Mouse (Mus musculus): ENCODE data around the gene Sh3kbp1.
A peak's percentile ranks its signal among the peaks of the same experiment; 100 is the strongest.
"Not testable (repeated sequence)": the region's sequence is repeated elsewhere in the genome, so short reads cannot be mapped to it uniquely, and the experiment has no call there.

The Sh3kbp1 gene

DNA sequence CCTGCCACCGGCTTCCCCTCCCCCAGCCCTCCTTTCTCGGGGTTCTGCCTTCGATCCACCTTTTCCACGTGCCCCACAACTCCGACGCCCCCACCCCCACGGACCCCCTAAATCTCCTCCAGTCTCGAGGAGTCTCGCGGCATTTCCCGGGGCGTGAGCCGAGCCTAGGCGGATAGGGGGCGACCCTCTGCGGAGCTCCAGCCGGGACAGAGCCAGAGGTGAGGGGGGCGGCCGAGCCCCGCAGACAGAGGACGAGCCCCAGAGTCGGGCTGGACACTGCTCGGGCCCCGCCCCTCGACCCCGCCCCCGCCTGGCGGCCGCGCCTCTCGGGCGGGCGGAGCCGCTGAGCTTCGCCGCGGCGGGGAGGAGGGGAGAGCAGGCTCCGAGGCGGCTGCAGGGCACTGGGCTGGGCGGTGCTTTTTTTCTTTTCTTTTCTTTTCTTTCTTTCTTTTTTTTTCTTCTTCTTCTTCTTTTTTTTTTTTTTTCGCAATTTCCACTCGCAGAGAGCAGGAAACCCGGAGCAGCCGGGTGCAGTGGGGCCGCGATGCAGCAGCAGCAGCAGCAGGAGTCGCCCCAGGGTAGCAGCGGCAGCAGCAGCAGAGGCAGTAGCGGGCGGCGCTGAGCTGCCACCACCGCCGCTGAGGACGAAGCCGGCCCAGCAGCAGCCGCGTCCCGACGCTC lies at the start of gene Sh3kbp1:
TSS of gene Sh3kbp1 (plus strand) at position 366 of the 681 bp plus-strand sequence.
- peak; percentile 46 to 51 for DNase-seq (ENCODE audit: low spot score in 2 of 2)

DNA sequence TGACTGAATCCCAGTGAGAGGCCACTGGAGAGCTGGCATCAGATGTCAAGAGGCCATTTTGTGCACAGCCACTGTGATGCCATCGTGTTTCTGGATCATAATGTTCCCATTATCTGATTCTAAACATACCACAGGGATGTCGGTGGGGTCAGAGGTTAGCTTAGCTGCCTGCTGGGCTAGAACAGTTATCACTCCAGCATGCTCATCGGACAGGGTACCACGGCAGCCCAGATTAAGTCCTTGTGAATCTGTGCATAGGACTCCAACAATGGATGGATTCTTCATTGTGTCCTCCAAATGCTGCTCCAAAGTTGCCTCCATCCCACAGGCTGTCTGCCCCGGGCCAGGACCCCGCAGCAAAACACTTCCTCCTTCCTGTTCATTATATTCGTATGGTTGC lies 42.3 kb upstream of the Sh3kbp1 start:
- not testable (repeated sequence) for DNase-seq (ENCODE audit: low spot score in 2 of 2)

DNA sequence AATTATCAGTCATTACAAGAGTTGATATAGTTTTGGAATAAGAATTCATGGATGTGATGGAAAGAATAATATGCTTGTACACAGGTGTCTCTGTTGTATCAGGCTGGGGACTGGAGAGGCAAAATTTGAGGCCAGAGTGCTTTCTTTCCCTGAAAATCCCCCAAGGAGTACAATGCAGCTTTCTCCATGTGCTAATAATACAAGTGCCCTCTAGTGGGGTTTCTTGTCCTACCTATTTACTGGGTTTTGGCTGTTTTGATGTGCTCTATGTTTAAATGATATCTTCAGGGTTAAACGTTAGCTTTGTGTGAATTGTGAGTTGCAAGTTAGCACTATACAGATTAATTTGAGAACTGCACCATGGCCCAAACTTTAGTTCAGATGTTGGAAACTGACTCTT lies 35.4 kb upstream of the Sh3kbp1 start:
- DNase-seq (ENCODE audit: low spot score in 2 of 2), result no peak

DNA sequence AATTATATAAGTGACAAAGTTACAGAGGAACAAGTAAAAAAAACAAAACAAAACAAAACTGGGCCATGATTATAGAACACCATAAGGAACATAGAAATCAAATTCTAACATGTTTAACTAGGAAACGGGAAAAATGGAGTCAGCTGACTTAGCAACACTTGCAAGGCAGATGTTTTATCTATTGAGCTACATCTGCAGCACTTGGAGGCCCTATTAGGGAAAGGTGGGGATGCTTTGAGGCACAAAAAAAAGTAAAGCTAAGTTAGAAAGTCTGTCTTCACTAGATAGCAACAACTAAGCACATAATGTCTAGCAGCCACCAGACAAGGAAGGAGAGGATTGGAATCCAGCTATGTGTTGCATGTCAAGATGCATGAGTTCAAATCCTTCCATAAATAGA lies 29.6 kb upstream of the Sh3kbp1 start:
- DNase-seq (ENCODE audit: low spot score in 2 of 2), result no peak

DNA sequence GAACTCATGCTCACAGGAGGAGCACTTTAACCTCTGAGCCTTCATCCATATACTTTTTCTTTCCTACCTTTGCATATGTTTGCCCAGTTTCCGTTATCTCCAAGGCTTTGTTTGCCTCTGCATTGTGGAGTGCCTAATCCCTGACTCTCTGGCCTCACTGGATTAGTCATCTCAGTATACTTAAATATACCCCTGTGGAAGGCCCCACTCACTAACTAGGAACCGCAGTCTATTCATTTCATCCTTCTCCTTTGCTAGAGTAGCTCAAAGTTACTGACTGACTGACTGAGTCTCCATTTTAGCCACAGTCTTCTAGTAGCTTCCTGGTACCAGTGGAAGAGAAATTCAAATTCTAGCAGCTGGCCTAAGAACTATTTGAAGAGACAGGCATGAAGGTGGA lies 22.2 kb upstream of the Sh3kbp1 start:
- DNase-seq (ENCODE audit: low spot score in 2 of 2), result no peak

DNA sequence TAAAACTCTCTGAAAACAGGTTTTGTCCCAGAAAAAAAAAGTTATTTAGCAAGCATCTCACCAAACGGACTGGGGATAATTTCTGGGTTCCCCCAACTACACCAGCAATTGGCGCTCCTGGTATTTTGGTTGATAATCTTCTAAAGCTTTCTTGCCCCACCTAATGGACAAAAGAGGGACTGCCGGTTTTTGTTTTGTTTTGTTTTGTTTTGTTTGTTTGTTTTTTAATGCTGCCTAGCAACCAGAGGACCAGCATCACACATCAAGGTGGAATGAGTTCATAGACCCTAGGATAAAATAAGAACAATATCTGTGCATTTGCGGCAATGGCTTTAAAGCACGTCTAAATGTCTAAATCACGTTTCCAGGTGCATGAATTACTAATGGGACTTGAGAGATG lies 20.1 kb upstream of the Sh3kbp1 start:
- no peak for DNase-seq (ENCODE audit: low spot score in 2 of 2)

DNA sequence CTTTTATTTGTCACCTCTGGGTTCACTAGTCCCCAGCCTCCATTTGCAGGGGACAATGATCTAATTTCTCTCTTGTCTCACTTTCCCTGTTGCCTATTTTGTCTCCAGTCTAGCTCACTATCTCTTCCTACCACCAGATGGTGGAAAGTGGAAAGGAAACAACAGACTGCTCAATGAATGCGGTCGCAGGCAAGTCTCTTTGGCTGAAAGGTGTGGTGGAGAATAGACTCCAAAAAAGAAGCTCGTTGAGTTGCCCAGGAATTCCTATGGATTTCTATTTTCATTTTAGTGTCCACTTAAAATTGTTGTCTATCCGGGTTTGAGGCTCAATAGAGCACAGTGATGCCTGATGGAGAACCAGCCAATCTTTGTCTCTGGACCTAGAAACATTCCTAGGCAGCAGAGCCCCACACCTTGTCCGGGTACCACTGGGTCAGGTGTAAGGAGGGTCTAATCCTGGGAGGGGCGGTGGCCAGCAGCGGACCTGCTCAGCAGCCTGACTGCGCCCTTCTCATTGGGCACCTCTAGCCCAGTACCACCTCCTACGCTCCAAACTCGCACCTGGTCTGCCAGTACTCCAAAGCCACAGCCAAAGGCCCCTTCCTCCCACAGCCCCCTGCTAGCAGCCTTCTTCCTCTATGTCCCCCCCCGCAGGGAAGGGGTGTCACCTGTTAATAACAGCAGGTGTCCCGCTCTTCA lies 715 bp upstream of the Sh3kbp1 start:
- no peak for DNase-seq (ENCODE audit: low spot score in 2 of 2)

DNA sequence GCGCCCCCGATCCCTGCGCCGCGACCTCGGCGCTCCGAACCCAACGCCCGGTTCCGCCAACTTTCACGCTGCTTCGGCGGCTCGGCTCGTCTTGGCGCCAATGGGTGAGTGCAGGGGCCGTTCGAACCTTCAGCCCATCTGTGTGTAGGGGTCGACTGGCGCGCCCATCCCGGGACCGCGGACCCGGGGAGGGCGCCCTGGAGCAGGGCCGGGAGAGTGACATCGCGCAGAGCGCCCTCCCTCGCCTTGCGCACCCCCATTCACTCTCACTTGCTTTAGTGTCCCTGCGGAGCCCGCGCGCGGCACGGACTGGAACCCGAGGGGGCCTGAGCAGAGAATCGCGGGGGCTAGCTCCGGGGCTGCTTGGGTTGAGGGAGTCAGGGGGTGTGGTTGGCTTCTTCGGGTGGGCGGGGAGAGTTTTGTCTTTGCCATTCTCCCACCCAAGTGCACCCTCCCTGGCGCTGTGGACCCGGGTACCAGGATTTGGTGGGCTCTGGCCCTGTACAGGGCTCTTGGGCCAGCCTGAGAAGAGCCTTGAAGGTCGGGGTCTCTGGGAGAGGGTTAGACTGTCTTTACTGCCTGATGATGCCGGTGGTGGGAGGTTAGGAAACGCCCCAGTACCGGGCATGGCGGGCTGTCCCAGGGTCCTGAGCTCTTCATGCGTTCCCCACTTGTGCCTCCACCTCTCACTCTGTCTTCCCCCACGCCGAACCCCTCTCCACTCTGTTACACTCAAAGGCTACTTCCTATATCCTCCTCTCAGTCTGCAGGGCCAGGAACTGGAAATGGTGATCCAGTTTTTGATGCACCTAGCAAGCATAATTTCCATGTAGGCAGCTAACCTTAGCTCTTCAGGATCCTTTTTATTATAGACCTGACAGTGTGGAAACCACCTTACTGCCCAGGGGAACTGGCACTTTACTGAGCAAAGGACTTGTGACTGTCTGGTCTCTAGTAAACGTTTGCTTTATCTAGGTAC lies 805 bp downstream of the Sh3kbp1 start:
- DNase-seq (ENCODE audit: low spot score in 2 of 2), result peak; percentile 2 to 5

DNA sequence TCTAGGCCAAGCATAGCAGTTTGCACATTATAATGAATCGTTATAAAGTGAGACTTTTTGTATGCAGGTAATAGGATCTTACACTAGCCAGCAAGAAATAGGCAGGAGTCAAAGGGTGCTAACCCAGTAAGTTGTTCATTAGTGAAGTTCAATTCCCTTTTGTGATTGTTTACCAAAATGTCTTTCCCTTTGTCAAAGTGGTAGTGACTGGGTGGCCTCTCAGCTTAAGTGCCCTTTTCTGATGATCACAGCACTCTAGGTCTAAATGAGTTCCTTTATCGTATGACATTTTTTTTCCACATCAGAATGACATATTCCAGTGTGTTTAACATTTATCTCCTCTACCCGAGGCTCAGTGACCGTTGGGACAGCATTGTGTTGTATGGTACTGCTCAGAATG lies 1.6 kb downstream of the Sh3kbp1 start:
- DNase-seq (ENCODE audit: low spot score in 2 of 2), result no peak

DNA sequence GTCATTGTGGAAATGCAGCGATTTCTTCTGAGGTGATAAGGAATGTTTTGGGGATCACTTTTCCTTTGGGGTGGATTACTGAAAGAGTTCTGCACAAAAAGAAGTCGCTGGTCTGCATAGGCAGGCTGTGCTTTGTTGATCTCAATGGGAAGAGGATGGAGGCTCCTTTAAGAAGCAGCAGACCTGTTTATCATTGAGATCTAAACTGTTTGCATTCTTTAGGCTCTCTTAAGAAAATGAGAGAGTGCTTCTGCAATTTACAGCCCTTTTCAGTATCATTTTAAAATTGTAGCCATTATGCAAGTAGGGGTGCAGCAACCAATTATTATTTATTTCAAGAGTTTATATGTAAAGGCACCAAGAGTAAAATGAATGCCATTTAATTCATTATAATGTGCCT lies 2.1 kb downstream of the Sh3kbp1 start:
- DNase-seq (ENCODE audit: low spot score in 2 of 2), result no peak

DNA sequence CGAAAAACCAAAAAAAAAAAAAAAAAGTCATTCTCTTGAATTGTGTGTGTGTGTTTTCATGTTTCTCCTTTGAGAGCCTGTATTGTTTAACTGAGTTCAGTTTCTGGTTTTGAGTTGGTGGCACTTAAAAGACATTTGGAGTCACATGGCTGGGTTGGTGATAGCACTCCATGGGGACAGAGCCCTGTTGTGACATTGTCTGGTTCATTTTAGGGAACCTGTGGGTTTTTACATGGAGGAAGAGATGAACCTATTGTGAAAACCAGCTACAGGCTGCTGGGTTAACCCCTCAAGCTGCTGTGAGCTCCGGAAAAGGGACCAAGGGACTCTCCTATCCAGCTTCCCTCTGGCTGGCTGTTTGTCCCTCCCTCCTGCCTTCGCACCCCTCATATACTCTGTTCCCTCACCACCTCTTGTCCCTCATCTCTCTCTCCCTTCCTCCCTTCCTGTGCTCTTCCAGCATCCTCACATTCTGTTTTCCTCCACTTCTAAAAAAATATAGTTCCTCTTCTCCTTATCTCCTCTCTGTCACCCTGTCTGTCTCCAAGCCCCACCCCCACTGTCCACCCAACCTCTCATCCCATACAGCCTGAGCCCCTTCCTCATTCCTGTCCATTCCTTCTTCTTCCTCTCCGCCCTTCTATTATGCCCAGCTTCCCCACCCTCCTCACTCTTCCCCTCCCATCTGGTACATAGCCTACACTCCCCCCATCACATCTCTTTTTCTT lies 11.6 kb downstream of the Sh3kbp1 start:
- DNase-seq (ENCODE audit: low spot score in 2 of 2), result no peak

DNA sequence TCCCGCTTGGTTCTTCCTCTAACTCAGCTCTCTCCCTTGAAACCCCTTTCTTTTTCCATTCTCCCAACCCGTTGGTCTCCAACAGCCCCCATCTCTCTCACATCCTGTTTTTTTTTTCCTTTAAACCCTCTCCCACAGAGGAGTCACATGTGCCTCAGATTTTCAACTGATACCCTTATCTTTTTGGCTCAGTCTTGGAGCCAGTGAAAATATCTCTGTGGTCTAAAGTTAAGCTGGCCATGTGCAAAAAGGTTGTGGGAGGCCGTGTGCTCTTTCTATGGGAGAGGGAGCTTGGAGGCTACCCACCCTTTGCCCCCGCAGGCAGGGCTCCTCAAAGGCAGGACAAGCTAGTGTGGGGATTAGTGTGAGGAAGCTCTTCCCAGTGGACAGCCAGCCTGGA lies 12.9 kb downstream of the Sh3kbp1 start:
- no peak for DNase-seq (ENCODE audit: low spot score in 2 of 2)

DNA sequence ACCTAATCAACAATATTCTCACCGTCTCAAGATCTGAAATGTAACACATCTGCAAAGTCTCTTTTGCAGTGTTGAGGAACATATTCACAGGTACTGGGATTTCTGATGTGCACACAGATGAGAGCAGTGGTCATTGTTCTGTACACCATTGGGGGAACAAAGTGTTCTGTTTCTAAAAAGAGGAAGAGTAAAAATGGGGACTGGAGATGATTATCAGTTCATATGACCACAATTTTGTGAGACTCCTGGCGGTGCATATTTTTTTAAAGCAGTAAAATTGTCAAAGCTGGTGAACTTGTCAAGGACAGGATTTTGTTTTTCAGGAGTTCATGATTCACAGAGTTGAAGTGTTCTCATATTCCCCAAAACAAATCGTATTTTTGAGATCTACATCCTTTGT lies 18.2 kb downstream of the Sh3kbp1 start:
- no peak for DNase-seq (ENCODE audit: low spot score in 2 of 2)

DNA sequence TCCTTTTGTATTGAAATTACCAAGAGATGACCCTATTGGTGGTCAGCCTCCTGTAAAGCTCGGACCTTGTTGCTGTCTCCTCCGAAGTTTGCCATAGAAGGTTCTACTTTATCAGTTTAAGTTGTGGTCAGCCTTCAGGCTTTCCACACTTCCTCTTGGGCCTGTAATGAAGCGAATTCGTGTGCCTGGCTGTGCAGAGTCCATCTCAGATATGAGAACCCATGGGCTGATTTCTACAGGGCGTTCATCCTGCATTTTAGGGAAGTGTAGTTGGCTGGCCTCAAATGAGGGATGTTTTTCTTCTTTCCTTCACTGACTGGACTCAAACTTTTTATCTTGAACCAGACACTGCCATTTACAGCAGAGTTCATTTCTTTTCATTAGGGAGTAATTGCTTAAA lies 20.5 kb downstream of the Sh3kbp1 start:
- no peak for DNase-seq (ENCODE audit: low spot score in 2 of 2)

DNA sequence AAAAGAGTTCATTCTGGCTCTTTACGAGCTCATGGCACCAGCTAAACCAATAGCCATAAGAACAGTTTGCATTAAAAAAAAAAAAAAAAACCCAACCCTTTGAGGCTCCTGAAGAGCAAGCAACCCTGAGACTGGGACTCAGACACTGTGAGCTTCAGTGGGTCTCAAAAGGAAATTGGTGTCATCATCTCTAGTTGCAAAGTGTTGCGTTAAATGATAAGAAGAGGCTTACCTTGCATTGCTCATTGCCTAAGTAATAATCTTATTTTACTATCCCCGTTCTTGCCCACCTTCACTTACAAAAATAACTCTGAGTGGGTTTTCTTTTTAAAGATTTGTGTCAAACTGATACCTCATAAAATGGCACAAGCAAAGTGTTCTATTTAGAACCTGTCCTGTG lies 21.5 kb downstream of the Sh3kbp1 start:
- no peak for DNase-seq (ENCODE audit: low spot score in 2 of 2)

DNA sequence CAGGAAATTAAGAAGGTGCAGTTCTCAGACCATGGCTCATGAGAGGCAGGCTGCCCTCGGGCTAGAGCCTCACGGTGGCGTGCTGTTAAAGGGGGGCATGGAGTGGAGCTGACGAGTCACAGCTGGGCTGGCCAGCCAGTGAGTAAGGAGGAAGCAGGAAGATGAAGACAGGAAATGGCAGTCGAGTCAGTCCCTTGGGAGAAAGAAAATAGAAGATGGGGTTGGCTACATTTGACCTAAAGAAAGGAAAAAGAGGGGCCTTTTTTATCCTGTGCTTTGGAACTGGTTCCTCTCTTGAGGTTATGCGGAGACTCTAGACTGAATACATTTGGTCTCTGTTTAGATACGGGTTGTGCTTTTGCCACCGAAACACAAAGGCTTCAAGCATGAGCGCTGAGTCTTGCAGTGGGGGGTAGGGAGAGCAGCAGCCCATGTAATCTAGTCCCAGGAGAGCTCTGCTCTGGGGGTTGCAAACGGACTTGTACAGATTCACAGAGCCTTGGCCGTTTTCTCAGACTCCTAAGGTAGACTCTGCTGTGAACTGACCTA lies 23.1 kb downstream of the Sh3kbp1 start:
- no peak for DNase-seq (ENCODE audit: low spot score in 2 of 2)

DNA sequence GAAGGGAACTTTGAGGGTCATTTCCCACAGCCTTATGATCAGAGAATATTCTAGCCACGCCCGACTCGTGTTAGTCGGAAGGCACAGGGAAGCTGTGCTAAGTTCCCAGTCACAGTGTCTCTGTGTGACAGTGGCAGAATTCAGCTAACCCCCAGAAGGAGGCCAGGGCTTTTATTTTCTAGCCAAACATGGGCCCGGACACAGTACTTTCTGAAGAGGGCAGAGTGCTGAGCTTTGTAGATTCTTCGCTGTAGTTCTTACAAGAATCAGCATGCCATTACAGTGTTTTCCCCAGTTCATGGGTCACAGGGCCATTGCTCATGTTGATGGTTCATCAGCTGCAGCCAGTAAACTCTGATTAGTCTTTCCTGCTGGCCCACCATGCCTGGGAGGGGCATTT lies 23.7 kb downstream of the Sh3kbp1 start:
- DNase-seq (ENCODE audit: low spot score in 2 of 2), result no peak

DNA sequence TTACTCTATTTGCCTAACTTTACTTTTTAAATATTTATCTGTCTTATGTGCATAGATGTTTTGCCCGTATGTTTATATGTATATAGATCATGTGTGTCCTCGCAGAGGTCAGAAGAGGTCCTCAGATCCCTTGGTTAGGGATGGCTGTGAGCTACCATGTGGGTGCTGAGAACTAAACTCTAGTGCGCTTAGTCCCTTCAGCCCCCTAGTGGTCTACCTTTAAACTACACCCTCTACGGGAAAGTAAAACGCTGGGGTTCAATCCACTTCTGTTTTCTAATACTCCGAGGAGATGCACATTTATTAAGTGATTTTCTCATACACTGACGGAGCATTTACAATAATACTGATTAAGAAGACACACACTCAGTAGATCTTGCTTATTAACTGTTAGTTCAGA lies 44.3 kb downstream of the Sh3kbp1 start:
- DNase-seq (ENCODE audit: low spot score in 2 of 2), result no peak

DNA sequence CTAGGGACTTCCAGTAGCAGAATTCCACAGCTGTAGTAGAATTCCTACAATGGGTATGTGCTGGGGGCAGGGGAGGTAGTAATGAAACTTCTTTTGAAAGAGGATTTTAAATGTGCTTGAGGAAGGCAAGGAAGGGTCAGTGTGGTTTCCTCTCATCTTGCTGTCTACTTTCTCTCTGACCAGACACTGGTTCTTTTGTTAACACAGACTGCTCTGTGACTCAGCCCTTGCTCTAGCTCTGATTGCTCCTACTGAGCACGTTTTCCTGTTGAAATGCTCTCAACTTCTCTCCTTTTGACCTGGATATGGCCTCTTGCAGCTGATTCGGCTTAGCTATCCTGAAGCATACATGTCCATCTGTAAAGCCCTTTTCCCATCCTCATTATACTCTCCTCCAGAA lies 45.4 kb downstream of the Sh3kbp1 start:
- DNase-seq (ENCODE audit: low spot score in 2 of 2), result no peak

DNA sequence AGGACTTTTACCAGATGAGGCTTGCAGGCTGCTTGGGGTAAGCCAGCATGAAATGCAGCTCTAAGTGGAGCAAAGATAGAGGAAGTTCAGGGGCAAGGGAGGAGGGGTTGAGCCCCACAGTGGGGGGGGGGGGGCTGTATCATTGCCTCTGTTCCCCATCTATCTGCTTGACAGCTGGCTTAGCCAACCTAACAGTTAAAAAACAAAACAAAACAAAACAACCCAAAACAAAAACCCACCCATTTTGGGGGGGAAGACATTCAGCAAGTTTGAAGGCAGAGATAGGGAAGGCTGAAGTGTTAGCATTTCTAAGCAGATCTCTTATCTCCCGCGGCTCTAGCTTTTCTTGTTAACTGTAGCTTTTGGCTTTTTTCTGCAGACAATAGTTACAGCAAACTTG lies 49.2 kb downstream of the Sh3kbp1 start:
- DNase-seq (ENCODE audit: low spot score in 2 of 2), result no peak

DNA sequence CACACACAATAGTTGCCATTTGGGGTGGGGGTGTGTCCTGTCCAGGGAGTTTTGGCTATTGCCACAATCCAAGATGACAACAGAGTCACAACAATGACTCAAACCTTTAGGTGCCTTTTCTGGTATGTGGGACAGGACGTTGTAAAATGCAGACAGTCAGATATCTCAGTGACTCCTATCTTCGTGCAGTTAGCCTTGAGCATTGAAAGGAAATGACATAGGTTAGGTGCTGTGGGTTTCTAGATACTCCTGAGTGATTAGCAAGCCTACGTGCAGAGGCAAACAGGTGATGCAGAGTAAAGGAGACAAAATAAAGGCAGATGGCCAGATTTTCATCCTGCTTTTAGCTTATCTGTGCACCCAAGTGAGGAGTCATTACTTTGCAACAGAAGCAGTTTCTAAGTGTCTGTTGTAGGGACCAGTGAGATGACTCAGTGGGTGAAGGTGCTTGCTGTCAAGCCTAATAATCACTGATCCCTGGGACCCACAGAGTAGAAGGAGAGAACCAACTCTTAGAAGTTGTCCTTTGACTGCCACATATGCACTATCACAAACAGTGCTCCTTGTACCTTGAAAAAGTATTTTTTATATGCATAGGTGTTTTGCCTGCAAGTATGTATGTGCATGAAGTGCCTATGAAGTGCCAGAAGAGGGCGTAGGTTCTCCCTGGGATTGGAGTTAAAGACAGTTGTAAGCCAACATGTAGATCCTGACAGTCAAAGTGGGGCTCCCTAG lies 50.7 kb downstream of the Sh3kbp1 start:
- DNase-seq (ENCODE audit: low spot score in 2 of 2), result no peak
